ENCODE assay signal across 12 mouse cellular contexts in the genomic region with DNA sequence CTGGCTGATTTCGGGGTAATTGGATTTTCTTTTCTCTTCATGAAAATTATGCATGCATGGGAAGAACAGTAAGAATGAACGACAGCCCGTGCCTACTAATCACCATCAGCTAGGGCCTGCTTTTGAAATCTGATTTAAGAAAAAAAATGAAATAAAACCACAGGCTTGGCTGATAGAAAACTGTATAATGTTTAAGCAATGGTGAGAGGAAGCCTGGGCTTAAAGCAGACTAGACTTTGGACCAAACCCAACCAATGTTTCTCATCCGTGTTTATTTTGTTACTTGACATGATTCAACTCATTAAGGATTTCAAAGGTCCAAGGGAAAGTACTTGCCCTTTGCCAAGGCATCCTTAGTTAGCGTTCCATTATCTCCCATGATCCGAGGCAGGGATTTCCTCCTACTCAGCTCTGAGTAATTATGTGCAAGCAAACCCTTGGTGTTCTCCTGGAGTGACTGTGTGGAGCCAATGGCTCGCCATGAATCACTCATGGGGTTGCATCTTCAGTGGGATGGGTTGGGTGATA.
DNase-seq lines count a peak whose midpoint lies in the region; ATAC-seq and TF ChIP-seq lines count a peak whose summit lies in the region.
"Had no signal": no experiment of that assay in that cellular context is flagged by ENCODE, and none has a peak within 500 bp of the region (broad histone marks: within the 10 kb centered on the region; RNA-seq: fewer than 3 reads in every experiment).

No protein-coding gene starts in this region.

- DNase-seq in kidney, adult 2 months = peak; percentile 54
- peak; percentile 42 for DNase-seq in 3T3-L1 (ENCODE audit: low read depth, low spot score)
- DNase-seq in ovary, adult 18-20 months (ENCODE audit: low spot score) = no peak
- DNase-seq in left cerebral cortex, adult 18-20 months (ENCODE audit: low spot score in 2 of 2) = no peak
- DNase-seq in gastrocnemius, postnatal 4 days (ENCODE audit: low spot score in 2 of 2) = no peak
- DNase-seq: cerebellum, postnatal 14 days; liver, postnatal 0 days; thymus, adult 2 months had no signal

- no peak for TF ChIP-seq CTCF in kidney, adult 2 months (conservative IDR thresholded peaks at IDR 0.05; ENCODE audit: insufficient read depth, insufficient read length, low read depth, low read length)

- H3K4me1 ChIP-seq in kidney, adult 2 months (ENCODE audit: control insufficient read depth, insufficient read depth, low read length) = no peaks in the 10 kb centered on the region
- peaks cover 8% of the 10 kb centered on the region for H3K4me1 ChIP-seq in kidney, embryonic 15.5 days
- H3K4me1 ChIP-seq in forebrain, embryonic 13.5 days = peaks cover 18% of the 10 kb centered on the region
- H3K4me1 ChIP-seq in midbrain, embryonic 13.5 days (replicated peaks) = peaks cover 22% of the 10 kb centered on the region

- no peak overlapping the region for H3K4me3 ChIP-seq in kidney, adult 2 months (ENCODE audit: insufficient read depth, low read depth, low read length)
- no peak overlapping the region for H3K4me3 ChIP-seq in kidney, embryonic 15.5 days (replicated peaks)
- no peak overlapping the region for H3K4me3 ChIP-seq in forebrain, embryonic 13.5 days
- no peak overlapping the region for H3K4me3 ChIP-seq in midbrain, embryonic 13.5 days (replicated peaks)

- 48% methylated on average over 7 of the region's 7 CpGs for WGBS in kidney, adult 2 months
- WGBS in kidney, embryonic 15.5 days = 68% methylated on average over 7 of the region's 7 CpGs
- WGBS in forebrain, embryonic 13.5 days = 23% methylated on average over 7 of the region's 7 CpGs
- 40% methylated on average over 7 of the region's 7 CpGs for WGBS in midbrain, embryonic 13.5 days

- ATAC-seq in kidney, embryonic 15.5 days (replicated peaks; ENCODE audit: low FRiP score) = no peak; the same call in 1 of the 2 replicates
- peak; percentile 75 for ATAC-seq in forebrain, embryonic 13.5 days
- peak; percentile 63 for ATAC-seq in midbrain, embryonic 13.5 days
- ATAC-seq: intestine, embryonic 16.5 days; liver, postnatal 0 days had no signal

- no peak overlapping the region for H3K4me2 ChIP-seq in kidney, embryonic 15.5 days
- no peak overlapping the region for H3K4me2 ChIP-seq in forebrain, embryonic 13.5 days
- H3K4me2 ChIP-seq in midbrain, embryonic 13.5 days (replicated peaks) = no peak overlapping the region

- no peak overlapping the region for H3K27ac ChIP-seq in kidney, adult 2 months (ENCODE audit: insufficient read depth, low read depth, low read length)
- H3K27ac ChIP-seq in kidney, embryonic 15.5 days = no peak overlapping the region
- H3K27ac ChIP-seq in forebrain, embryonic 13.5 days = no peak overlapping the region
- H3K27ac ChIP-seq in midbrain, embryonic 13.5 days = peak overlapping the region; percentile 67

- H3K9ac ChIP-seq in kidney, embryonic 15.5 days = no peak overlapping the region
- H3K9ac ChIP-seq in forebrain, embryonic 13.5 days = no peak overlapping the region
- H3K9ac ChIP-seq in midbrain, embryonic 13.5 days (replicated peaks) = no peak overlapping the region
- H3K9ac ChIP-seq: liver, postnatal 0 days had no signal

- H3K9me3 ChIP-seq in kidney, embryonic 15.5 days (replicated peaks) = no peaks in the 10 kb centered on the region
- H3K9me3 ChIP-seq in forebrain, embryonic 13.5 days (replicated peaks) = no peaks in the 10 kb centered on the region
- H3K9me3 ChIP-seq in midbrain, embryonic 13.5 days = no peaks in the 10 kb centered on the region

- no peaks in the 10 kb centered on the region for H3K27me3 ChIP-seq in kidney, adult 2 months (replicated peaks; ENCODE audit: control insufficient read depth, insufficient read depth, low read length)
- 0 out of 2 replicates have a peak, but pooled peaks cover 3% of the 10 kb centered on the region for H3K27me3 ChIP-seq in kidney, embryonic 15.5 days
- no peaks in the 10 kb centered on the region for H3K27me3 ChIP-seq in forebrain, embryonic 13.5 days
- no peaks in the 10 kb centered on the region for H3K27me3 ChIP-seq in midbrain, embryonic 13.5 days

- no peaks in the 10 kb centered on the region for H3K36me3 ChIP-seq in kidney, adult 2 months (ENCODE audit: control insufficient read depth, insufficient read depth, low read length)
- no peaks in the 10 kb centered on the region for H3K36me3 ChIP-seq in kidney, embryonic 15.5 days
- no peaks in the 10 kb centered on the region for H3K36me3 ChIP-seq in forebrain, embryonic 13.5 days (ENCODE audit: poor library complexity, severe bottlenecking)
- H3K36me3 ChIP-seq in midbrain, embryonic 13.5 days = no peaks in the 10 kb centered on the region

- TF ChIP-seq POLR2A in kidney, adult 2 months (IDR thresholded peaks at IDR 0.05; ENCODE audit: low read depth, low read length) = no peak

Comparison
In these comparisons a context has a peak if more than half of its experiments do, and no peak if none do; other contexts are left out.
1. DNase-seq: peak in kidney, adult 2 months (single experiment) and 3T3-L1 (single experiment); none in ovary, adult 18-20 months (single experiment), left cerebral cortex, adult 18-20 months (0 of 2) and gastrocnemius, postnatal 4 days (0 of 2).